In the genomic region with DNA sequence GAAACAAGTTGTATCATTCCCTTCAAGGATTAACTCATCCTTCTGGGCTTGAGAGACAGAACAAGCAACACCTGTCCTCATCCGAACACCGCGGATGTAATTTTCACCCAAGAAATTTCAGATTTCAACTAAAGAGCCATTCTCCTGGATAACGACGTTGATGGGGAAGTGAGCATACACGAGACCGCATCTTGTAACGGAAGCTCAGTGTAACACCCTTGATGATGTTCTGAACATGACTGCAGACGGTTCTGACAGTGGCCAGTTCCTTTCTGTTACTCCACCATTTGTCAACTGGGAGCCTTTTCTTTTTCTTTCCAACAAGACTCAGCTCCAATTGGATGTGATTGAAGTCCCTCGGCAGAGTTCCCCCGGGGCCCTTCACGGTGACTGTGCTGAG, we compare ENCODE assay signal across 19 mouse cellular contexts. TPM values are rescaled to one million over a fixed set of nuclear protein-coding genes. Genes with fewer than 3 reads are reported as not detected.
DNase-seq lines count a peak whose midpoint lies in the region; TF ChIP-seq lines count a peak whose summit lies in the region.
"Had no signal": no experiment of that assay in that cellular context is flagged by ENCODE, and none has a peak within 500 bp of the region (broad histone marks: within the 10 kb centered on the region; RNA-seq: fewer than 3 reads in every experiment).

No protein-coding gene starts in this region.

- H3K9me3 ChIP-seq in heart, embryonic 10.5 days, result no peaks in the 10 kb centered on the region
- H3K9me3 ChIP-seq: embryonic facial prominence, embryonic 10.5 days; embryonic facial prominence, embryonic 12.5 days; forebrain, embryonic 12.5 days had no signal

- no peaks in the 10 kb centered on the region for H3K36me3 ChIP-seq in heart, embryonic 10.5 days
- H3K36me3 ChIP-seq in testis, adult 2 months (ENCODE audit: control insufficient read depth, insufficient read depth, low read length), result no peaks in the 10 kb centered on the region
- H3K36me3 ChIP-seq: embryonic facial prominence, embryonic 10.5 days; embryonic facial prominence, embryonic 12.5 days; forebrain, embryonic 12.5 days had no signal

- 86% methylated on average over 12 of the region's 12 CpGs for WGBS in heart, embryonic 10.5 days

- DNase-seq in heart, adult 11 months, result peak; percentile 44
- DNase-seq in heart, embryonic 10.5 days (ENCODE audit: low spot score), result no peak
- no peak for DNase-seq in testis, postnatal 10 days (ENCODE audit: low spot score)
- peak; percentile 1 for DNase-seq in R1 (ENCODE audit: low read depth, low spot score)
- DNase-seq in T-cell, adult 2 months (ENCODE audit: low spot score), result no peak
- DNase-seq: adrenal gland, adult 8-10 months; adrenal gland, postnatal 14 days; adrenal gland, postnatal 36 days; B cell, adult 2 months; cerebellum, adult 11-12 months; cerebellum, adult 2 months; cerebellum, adult 9-10 months; cerebellum, postnatal 10 days; cerebellum, postnatal 25 days had no signal

- no peak for TF ChIP-seq CTCF in testis, adult 2 months (IDR thresholded peaks at IDR 0.05; ENCODE audit: control insufficient read depth, insufficient read depth, insufficient replicate concordance, low read depth, low read length)

- H3K4me1 ChIP-seq in heart, embryonic 10.5 days, result no peaks in the 10 kb centered on the region
- H3K4me1 ChIP-seq in testis, adult 2 months (ENCODE audit: control insufficient read depth, insufficient read depth, low read length), result peaks cover 2% of the 10 kb centered on the region; the same call in 1 of the 2 replicates
- H3K4me1 ChIP-seq: embryonic facial prominence, embryonic 10.5 days; embryonic facial prominence, embryonic 12.5 days; forebrain, embryonic 12.5 days had no signal

- no peak overlapping the region for H3K4me3 ChIP-seq in heart, embryonic 10.5 days
- peak overlapping the region; percentile 81 for H3K4me3 ChIP-seq in testis, adult 2 months (ENCODE audit: control insufficient read depth, low read depth, low read length)
- H3K4me3 ChIP-seq: embryonic facial prominence, embryonic 10.5 days; embryonic facial prominence, embryonic 12.5 days; forebrain, embryonic 12.5 days had no signal

- H3K27me3 ChIP-seq in heart, embryonic 10.5 days (ENCODE audit: insufficient read depth, poor library complexity, severe bottlenecking), result no peaks in the 10 kb centered on the region
- H3K27me3 ChIP-seq in testis, adult 2 months (ENCODE audit: control insufficient read depth, insufficient read depth, low read length), result no peaks in the 10 kb centered on the region
- H3K27me3 ChIP-seq: embryonic facial prominence, embryonic 12.5 days; forebrain, embryonic 12.5 days; Patski had no signal

- no peak overlapping the region for H3K27ac ChIP-seq in heart, embryonic 10.5 days
- H3K27ac ChIP-seq in testis, adult 2 months (ENCODE audit: control insufficient read depth, insufficient read depth, low read depth, low read length), result no peak overlapping the region
- H3K27ac ChIP-seq: embryonic facial prominence, embryonic 10.5 days; embryonic facial prominence, embryonic 12.5 days; forebrain, embryonic 12.5 days had no signal

- no peak for TF ChIP-seq POLR2A in testis, adult 2 months (IDR thresholded peaks at IDR 0.05; ENCODE audit: control insufficient read depth, low read depth, low read length)

RNA-seq across cellular contexts. Expression of gene Ube2e3, which starts 22.6 kb away (rescaled TPM):
- 115 and 131 TPM in 2 replicates for polyA plus RNA-seq in heart, embryonic 10.5 days (2016; fragmentation: Nextera tagmentation; extraction: Ambion mirVana)
- polyA plus RNA-seq in testis, adult 2 months (2012; rRNA removed), result 14.8 and 16.5 TPM in 2 replicates

Comparison
In these comparisons a context has a peak if more than half of its experiments do, and no peak if none do; other contexts are left out.
1. DNase-seq: peak in heart, adult 11 months (single experiment) and R1 (single experiment); none in heart, embryonic 10.5 days (single experiment), testis, postnatal 10 days (single experiment) and T-cell, adult 2 months (single experiment).